Mouse (Mus musculus) spleen, adult 2 months (tissue): ENCODE results near the gene Ap3b1. TPM values are rescaled to one million over a fixed set of nuclear protein-coding genes. Genes with fewer than 3 reads are reported as not detected.

ENCODE experiments used
- DNase-seq, 2 experiments: peaks; one replicate each; pipeline versions ENCODE4 v3.0.0 to v3.0.0-alpha.2; 2012 to 2021; ENCODE audit warnings: low spot score in 2 of 2, low read depth in 1 of 2
- H3K27ac ChIP-seq: fragments of 200-500 bp; 2 replicates; pipeline ENCODE4 v1.5.1; 2012; ENCODE audit warnings: low read length, inconsistent platforms; ENCODE audit not compliant: insufficient read depth
- H3K27me3 ChIP-seq: fragments of 200-500 bp; 2 replicates; pipeline ENCODE4 v1.6.1; 2012; ENCODE audit warnings: mild to moderate bottlenecking, moderate library complexity, low read length, inconsistent platforms; ENCODE audit not compliant: control insufficient read depth, insufficient read depth
- H3K36me3 ChIP-seq: fragments of 200-500 bp; 2 replicates; pipeline ENCODE4 v1.6.1; 2012; ENCODE audit warnings: mild to moderate bottlenecking, low read length, inconsistent platforms; ENCODE audit not compliant: control insufficient read depth, insufficient read depth
- H3K4me1 ChIP-seq: fragments of 200-500 bp; 2 replicates; pipeline ENCODE4 v1.6.1; 2011; ENCODE audit warnings: inconsistent platforms; ENCODE audit not compliant: control insufficient read depth, insufficient read depth, insufficient read length
- H3K4me3 ChIP-seq: fragments of 200-500 bp; 2 replicates; pipeline ENCODE4 v1.5.1; 2011; ENCODE audit warnings: mild to moderate bottlenecking, inconsistent platforms; ENCODE audit not compliant: insufficient read depth, insufficient read length; ENCODE audit errors: extremely low read depth
- CTCF ChIP-seq: fragments of 200-500 bp; IDR thresholded peaks from 2 replicates; pipeline ENCODE4 v1.5.1; 2011; ENCODE audit warnings: mild to moderate bottlenecking, inconsistent platforms; ENCODE audit not compliant: insufficient read depth, insufficient read length, insufficient replicate concordance; ENCODE audit errors: extremely low read depth
- POLR2A ChIP-seq: fragments of 200-500 bp; IDR thresholded peaks from 2 replicates; pipeline ENCODE4 v1.6.1; 2011; ENCODE audit warnings: low read depth, low read length, inconsistent platforms
- WGBS: fragments of 180-500 bp; shearing (Covaris S2); methylation state at CpG from one replicate; pipeline ENCODE4 v1.1.7; 2018; 5-methylcytosine and 5-hydroxymethylcytosine counted together
- polyA plus RNA-seq: library from polyadenylated mRNA; depleted of rRNA; stranded (reverse); fragments of >200 nt; gene quantifications from 2 replicates; pipeline ENCODE4 v1.2.3, GENCODE M21; 2012

Gene Ap3b1
- polyA plus RNA-seq, 1 experiment = 20.7 TPM

- Histone ChIP-seq H3K4me1 (no peaks in the 10 kb centered on the region; the same call in 1 of the 2 replicates), H3K27ac (no peak overlapping the region), H3K27me3 (no peaks in the 10 kb centered on the region), H3K36me3 (no peaks in the 10 kb centered on the region; the same call in 1 of the 2 replicates), H3K4me3 (no peak overlapping the region)
- TF ChIP-seq CTCF (no peak), POLR2A (no peak)
- WGBS = 71% methylated on average over 2 of the region's 2 CpGs
- DNase-seq = no peak
Observed at GRCm38 (mm10) chr13:94364336-94364735, 5.6 kb downstream of the Ap3b1 start.

GRCm38 (mm10) chr13:94365108-94365907, 6.5 kb downstream of the Ap3b1 start:
- WGBS = 84% methylated on average over 13 of the region's 13 CpGs
- H3K36me3 ChIP-seq = no peaks in the 10 kb centered on the region; the same call in 1 of the 2 replicates
- no peak for TF ChIP-seq POLR2A
- TF ChIP-seq CTCF = no peak
- H3K4me3 ChIP-seq = no peak overlapping the region
- H3K27me3 ChIP-seq = no peaks in the 10 kb centered on the region
- no peak for DNase-seq
- H3K27ac ChIP-seq = no peak overlapping the region
- no peaks in the 10 kb centered on the region for H3K4me1 ChIP-seq

GRCm38 (mm10) chr13:94367869-94368268, 9.1 kb downstream of the Ap3b1 start:
- WGBS = 92% methylated on average over 2 of the region's 2 CpGs
- H3K4me1 ChIP-seq = no peaks in the 10 kb centered on the region
- H3K27ac ChIP-seq = no peak overlapping the region

GRCm38 (mm10) chr13:94370521-94370920, 11.8 kb downstream of the Ap3b1 start:
- no peak for TF ChIP-seq POLR2A
- H3K27me3 ChIP-seq = no peaks in the 10 kb centered on the region
- H3K4me1 ChIP-seq = no peaks in the 10 kb centered on the region
- peaks cover 2% of the 10 kb centered on the region; the same call in 1 of the 2 replicates for H3K36me3 ChIP-seq
- H3K4me3 ChIP-seq = no peak overlapping the region
- DNase-seq = no peak
- 94% methylated on average over 10 of the region's 10 CpGs for WGBS
- H3K27ac ChIP-seq = no peak overlapping the region

More at GRCm38 (mm10) chr13:94367869-94368268, 9.1 kb downstream of the Ap3b1 start:
- no peaks in the 10 kb centered on the region for H3K27me3 ChIP-seq
- no peak for DNase-seq
- H3K36me3 ChIP-seq = no peaks in the 10 kb centered on the region; the same call in 1 of the 2 replicates
- no peak overlapping the region for H3K4me3 ChIP-seq
- TF ChIP-seq CTCF (no peak), POLR2A (no peak)

GRCm38 (mm10) chr13:94372066-94372465, 13.3 kb downstream of the Ap3b1 start:
- TF ChIP-seq CTCF (no peak), POLR2A (no peak)
- Histone ChIP-seq H3K36me3 (peaks cover 2% of the 10 kb centered on the region; the same call in 1 of the 2 replicates), H3K4me1 (no peaks in the 10 kb centered on the region), H3K27me3 (no peaks in the 10 kb centered on the region), H3K27ac (no peak overlapping the region), H3K4me3 (no peak overlapping the region)
- 91% methylated on average over 7 of the region's 7 CpGs for WGBS
- DNase-seq = no peak

GRCm38 (mm10) chr13:94374131-94374530, 15.4 kb downstream of the Ap3b1 start:
- no peak for DNase-seq
- H3K4me3 ChIP-seq = no peak overlapping the region
- WGBS = 93% methylated on average over 3 of the region's 3 CpGs
- H3K4me1 ChIP-seq = no peaks in the 10 kb centered on the region
- TF ChIP-seq CTCF (no peak), POLR2A (no peak)
- H3K36me3 ChIP-seq = 0 out of 2 replicates have a peak, but pooled peaks cover 2% of the 10 kb centered on the region
- H3K27ac ChIP-seq = no peak overlapping the region
- no peaks in the 10 kb centered on the region for H3K27me3 ChIP-seq
